Mouse (Mus musculus) testis, adult 2 months (tissue): ENCODE measurements around the gene Grm7.

Source experiments
- CTCF ChIP-seq: fragments of 200-500 bp; IDR thresholded peaks from 2 replicates; pipeline ENCODE4 v1.5.1; 2012; ENCODE audit warnings: low read depth, mild to moderate bottlenecking, inconsistent platforms, low read length, moderate library complexity; ENCODE audit not compliant: control insufficient read depth, insufficient read depth, insufficient replicate concordance
- POLR2A ChIP-seq: fragments of 200-500 bp; IDR thresholded peaks from 2 replicates; pipeline ENCODE4 v1.6.1; 2012; ENCODE audit warnings: low read depth, mild to moderate bottlenecking, inconsistent platforms, low read length, moderate library complexity; ENCODE audit not compliant: control insufficient read depth

DNA sequence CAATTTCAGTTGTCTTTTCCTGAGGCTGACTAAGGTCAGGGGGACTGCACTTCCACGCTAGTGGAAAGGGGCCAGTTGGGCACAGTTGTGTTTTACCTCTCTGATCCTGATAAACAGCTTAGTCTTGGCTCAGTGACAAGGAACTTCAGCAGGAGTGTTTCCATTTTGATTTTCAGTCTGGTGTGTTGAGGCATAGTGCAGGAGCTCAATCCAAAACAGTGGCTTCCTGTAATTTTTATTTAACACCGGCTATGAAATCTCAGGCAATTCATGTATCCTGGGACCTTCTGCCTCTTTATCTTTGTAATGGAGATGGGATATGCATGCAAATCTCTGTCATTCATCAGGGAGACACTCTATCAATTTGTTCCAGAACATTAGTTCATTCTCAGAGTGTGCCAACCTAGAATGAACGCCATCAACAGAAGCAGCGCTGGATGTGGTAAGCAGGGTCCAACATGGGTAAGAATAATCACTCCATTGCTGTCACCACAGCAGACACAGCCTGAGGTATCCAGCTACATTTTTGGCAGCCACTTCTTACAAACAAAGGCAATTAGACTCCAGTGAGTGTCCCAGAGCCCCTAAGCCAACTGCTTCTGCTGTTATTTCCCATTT lies 926.2 kb downstream of the Grm7 start:
- no peak for TF ChIP-seq CTCF
- no peak for TF ChIP-seq POLR2A
